Mouse (Mus musculus): Measurements from ENCODE around the gene Tas2r119. TPM values are rescaled to one million over a fixed set of nuclear protein-coding genes. Genes with fewer than 3 reads are reported as not detected.
A peak's percentile ranks its signal among the peaks of the same experiment; 100 is the strongest.

The Tas2r119 gene
- polyA plus RNA-seq (2014; fragmentation: Nextera tagmentation; extraction: Ambion mirVana): not detected in 2 replicates

GRCm38 (mm10) chr15:32176989-32177388, at the start of gene Tas2r119:
TSS of gene Tas2r119 (plus strand) at chr15:32177289.
- no peak within 1 kb of the TSS for H3K4me2 ChIP-seq
- no peaks in the 10 kb centered on the region for H3K9me3 ChIP-seq (ENCODE audit: control insufficient read depth, low read length)
- no peak within 1 kb of the TSS for H3K4me3 ChIP-seq (ENCODE audit: low read depth, low read length)
- no peak within 1 kb of the TSS for H3K9ac ChIP-seq (ENCODE audit: low read length)
- DNase-seq (ENCODE audit: low spot score, missing footprints) (no peak), ATAC-seq (ENCODE audit: low FRiP score) (no peak)
- no peaks in the 10 kb centered on the region for H3K27me3 ChIP-seq (ENCODE audit: control insufficient read depth, insufficient read depth, low read length)
- WGBS: 93% methylated on average over 4 of the region's 4 CpGs
- no peaks in the 10 kb centered on the region for H3K4me1 ChIP-seq (ENCODE audit: control insufficient read depth, insufficient read depth, low read length)
- H3K36me3 ChIP-seq (ENCODE audit: control insufficient read depth, insufficient read depth, low read length): no peaks in the 10 kb centered on the region
- no peak within 1 kb of the TSS for H3K27ac ChIP-seq (ENCODE audit: low read depth, low read length)

DNA sequence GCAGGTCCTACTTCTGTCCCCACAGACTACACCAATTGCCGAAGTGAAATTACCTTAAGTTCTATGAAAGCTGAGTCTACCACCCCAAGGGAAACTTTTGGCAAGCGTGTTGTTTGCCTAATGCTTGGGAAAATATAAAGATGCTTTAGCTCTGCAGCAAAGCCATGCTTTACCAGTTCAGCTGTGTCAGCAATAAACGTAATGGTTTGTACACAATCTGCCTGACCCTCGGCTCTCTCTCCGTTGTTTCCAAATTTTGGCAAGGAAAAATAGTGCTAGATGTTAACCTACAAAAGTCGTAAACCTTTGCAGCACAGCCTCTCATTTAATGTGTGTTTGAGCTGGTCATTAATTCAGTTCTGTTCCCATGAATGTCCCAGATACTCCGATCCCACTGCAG, 44.8 kb upstream of the Tas2r119 start:
- Histone ChIP-seq H3K27me3 (ENCODE audit: control insufficient read depth, insufficient read depth, low read length) (no peaks in the 10 kb centered on the region), H3K9ac (ENCODE audit: low read length) (no peak overlapping the region), H3K36me3 (ENCODE audit: control insufficient read depth, insufficient read depth, low read length) (no peaks in the 10 kb centered on the region), H3K9me3 (ENCODE audit: control insufficient read depth, low read length) (no peaks in the 10 kb centered on the region), H3K4me3 (ENCODE audit: low read depth, low read length) (no peak overlapping the region), H3K4me1 (ENCODE audit: control insufficient read depth, insufficient read depth, low read length) (no peaks in the 10 kb centered on the region), H3K4me2 (no peak overlapping the region), H3K27ac (ENCODE audit: low read depth, low read length) (no peak overlapping the region)
- 94% methylated on average over 7 of the region's 7 CpGs for WGBS
- DNase-seq (ENCODE audit: low spot score, missing footprints) (no peak), ATAC-seq (ENCODE audit: low FRiP score) (no peak)

DNA sequence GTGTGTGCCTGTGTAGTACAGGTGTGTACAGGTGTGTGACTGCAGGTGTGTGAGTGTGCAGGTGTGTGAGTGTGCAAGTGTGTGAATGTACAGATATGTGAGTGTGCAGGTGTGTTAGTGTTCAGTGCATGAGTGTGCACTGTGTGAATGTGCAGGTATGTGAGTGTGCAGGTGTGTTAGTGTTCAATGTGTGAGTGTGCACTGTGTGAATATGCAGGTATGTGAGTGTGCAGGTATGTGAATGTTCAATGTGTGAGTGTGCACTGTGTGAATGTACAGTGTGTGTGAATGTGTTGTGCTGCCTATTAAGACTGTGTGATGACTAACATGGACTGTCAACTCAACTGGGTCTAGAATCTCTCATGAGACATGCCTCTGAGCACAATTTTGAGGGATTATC, 35.4 kb upstream of the Tas2r119 start:
- H3K36me3 ChIP-seq (ENCODE audit: control insufficient read depth, insufficient read depth, low read length): no peaks in the 10 kb centered on the region
- 0 out of 2 replicates have a peak, but pooled peaks have one; percentile 4 for ATAC-seq (ENCODE audit: low FRiP score)

GRCm38 (mm10) chr15:32144269-32144668, 32.8 kb upstream of the Tas2r119 start:
- 65% methylated on average over 3 of the region's 3 CpGs for WGBS
- ATAC-seq (ENCODE audit: low FRiP score) (no peak), DNase-seq (ENCODE audit: low spot score, missing footprints) (no peak)

More for the DNA sequence above, 35.4 kb upstream of the Tas2r119 start:
- no peaks in the 10 kb centered on the region for H3K9me3 ChIP-seq (ENCODE audit: control insufficient read depth, low read length)
- no peaks in the 10 kb centered on the region for H3K27me3 ChIP-seq (ENCODE audit: control insufficient read depth, insufficient read depth, low read length)
- no peak overlapping the region for H3K4me3 ChIP-seq (ENCODE audit: low read depth, low read length)
- no peak for DNase-seq (ENCODE audit: low spot score, missing footprints)
- no peaks in the 10 kb centered on the region for H3K4me1 ChIP-seq (ENCODE audit: control insufficient read depth, insufficient read depth, low read length)
- no peak overlapping the region for H3K4me2 ChIP-seq
- H3K9ac ChIP-seq (ENCODE audit: low read length): no peak overlapping the region
- H3K27ac ChIP-seq (ENCODE audit: low read depth, low read length): no peak overlapping the region

GRCm38 (mm10) chr15:32153404-32153803, 23.7 kb upstream of the Tas2r119 start:
- Histone ChIP-seq H3K36me3 (ENCODE audit: control insufficient read depth, insufficient read depth, low read length) (no peaks in the 10 kb centered on the region), H3K27ac (ENCODE audit: low read depth, low read length) (no peak overlapping the region), H3K9ac (ENCODE audit: low read length) (no peak overlapping the region), H3K4me3 (ENCODE audit: low read depth, low read length) (no peak overlapping the region), H3K4me1 (ENCODE audit: control insufficient read depth, insufficient read depth, low read length) (peaks cover 2% of the 10 kb centered on the region; the same call in 1 of the 2 replicates), H3K4me2 (no peak overlapping the region), H3K9me3 (ENCODE audit: control insufficient read depth, low read length) (no peaks in the 10 kb centered on the region), H3K27me3 (ENCODE audit: control insufficient read depth, insufficient read depth, low read length) (no peaks in the 10 kb centered on the region)
- DNase-seq (ENCODE audit: low spot score, missing footprints) (no peak), ATAC-seq (ENCODE audit: low FRiP score) (no peak)
- 76% methylated on average over 2 of the region's 2 CpGs for WGBS

More at GRCm38 (mm10) chr15:32144269-32144668, 32.8 kb upstream of the Tas2r119 start:
- Histone ChIP-seq H3K4me1 (ENCODE audit: control insufficient read depth, insufficient read depth, low read length) (no peaks in the 10 kb centered on the region), H3K27ac (ENCODE audit: low read depth, low read length) (no peak overlapping the region), H3K27me3 (ENCODE audit: control insufficient read depth, insufficient read depth, low read length) (no peaks in the 10 kb centered on the region), H3K9me3 (ENCODE audit: control insufficient read depth, low read length) (no peaks in the 10 kb centered on the region), H3K4me2 (no peak overlapping the region), H3K4me3 (ENCODE audit: low read depth, low read length) (no peak overlapping the region), H3K9ac (ENCODE audit: low read length) (no peak overlapping the region), H3K36me3 (ENCODE audit: control insufficient read depth, insufficient read depth, low read length) (no peaks in the 10 kb centered on the region)

DNA sequence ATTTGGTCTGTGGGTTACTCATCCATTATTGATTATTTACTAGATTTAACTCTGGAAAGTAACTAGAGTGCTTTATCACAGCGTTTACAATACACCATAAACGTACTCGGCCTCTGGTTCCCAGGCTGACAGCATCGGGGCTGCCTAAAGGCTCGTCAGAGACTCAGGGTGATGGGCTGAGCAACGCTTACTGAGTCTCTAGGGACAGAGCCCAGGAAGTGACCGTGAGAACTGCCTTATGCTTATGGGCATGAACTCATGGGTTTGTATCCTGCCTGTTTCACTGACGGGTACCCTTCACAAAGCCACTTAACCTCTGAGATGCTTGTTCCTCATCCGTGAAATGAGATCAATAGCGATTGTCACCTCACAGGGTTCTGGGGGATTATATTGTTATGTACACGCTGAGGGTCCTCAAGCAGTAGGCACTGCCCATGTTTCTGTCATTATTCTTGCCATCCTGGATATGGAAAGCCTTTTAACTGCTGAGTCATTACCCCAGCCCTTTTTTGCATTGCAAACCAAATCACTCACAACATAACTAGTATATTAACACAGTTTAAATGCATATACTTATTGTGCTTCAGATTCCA, 23.1 kb upstream of the Tas2r119 start:
- ATAC-seq (ENCODE audit: low FRiP score) (no peak), DNase-seq (ENCODE audit: low spot score, missing footprints) (no peak)
- H3K4me2 ChIP-seq: no peak overlapping the region
- peaks cover 2% of the 10 kb centered on the region; the same call in 1 of the 2 replicates for H3K4me1 ChIP-seq (ENCODE audit: control insufficient read depth, insufficient read depth, low read length)
- H3K27ac ChIP-seq (ENCODE audit: low read depth, low read length): no peak overlapping the region
- no peaks in the 10 kb centered on the region for H3K36me3 ChIP-seq (ENCODE audit: control insufficient read depth, insufficient read depth, low read length)
- no peak overlapping the region for H3K9ac ChIP-seq (ENCODE audit: low read length)
- H3K27me3 ChIP-seq (ENCODE audit: control insufficient read depth, insufficient read depth, low read length): no peaks in the 10 kb centered on the region
- no peak overlapping the region for H3K4me3 ChIP-seq (ENCODE audit: low read depth, low read length)
- WGBS: 56% methylated on average over 11 of the region's 11 CpGs
- no peaks in the 10 kb centered on the region for H3K9me3 ChIP-seq (ENCODE audit: control insufficient read depth, low read length)

DNA sequence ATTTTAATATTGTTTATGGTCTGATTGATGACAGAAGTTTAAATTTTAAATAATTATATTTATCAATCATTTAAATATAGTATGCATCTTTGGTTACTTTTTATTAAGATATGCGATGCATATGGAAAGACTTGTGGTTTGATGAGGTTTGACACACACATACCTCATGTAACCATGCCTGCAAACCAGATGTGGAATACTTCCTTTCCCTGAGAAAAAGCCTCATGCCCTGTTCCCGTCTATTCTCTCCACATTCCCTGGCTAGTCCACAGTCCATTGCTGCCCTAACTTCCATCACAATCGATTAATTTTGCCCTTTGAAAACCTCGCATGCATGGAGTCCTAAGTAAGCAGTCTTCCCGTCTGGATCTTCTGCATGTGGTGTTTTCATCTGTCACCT, 21.0 kb upstream of the Tas2r119 start:
- WGBS: 76% methylated on average over 5 of the region's 5 CpGs

GRCm38 (mm10) chr15:32160281-32160680, 16.8 kb upstream of the Tas2r119 start:
- no peak overlapping the region for H3K4me3 ChIP-seq (ENCODE audit: low read depth, low read length)
- no peak for ATAC-seq (ENCODE audit: low FRiP score)
- no peak overlapping the region for H3K4me2 ChIP-seq
- H3K9ac ChIP-seq (ENCODE audit: low read length): no peak overlapping the region
- H3K9me3 ChIP-seq (ENCODE audit: control insufficient read depth, low read length): no peaks in the 10 kb centered on the region
- no peaks in the 10 kb centered on the region for H3K27me3 ChIP-seq (ENCODE audit: control insufficient read depth, insufficient read depth, low read length)
- no peak for DNase-seq (ENCODE audit: low spot score, missing footprints)
- H3K27ac ChIP-seq (ENCODE audit: low read depth, low read length): no peak overlapping the region
- no peaks in the 10 kb centered on the region for H3K4me1 ChIP-seq (ENCODE audit: control insufficient read depth, insufficient read depth, low read length)
- no peaks in the 10 kb centered on the region for H3K36me3 ChIP-seq (ENCODE audit: control insufficient read depth, insufficient read depth, low read length)

More for the DNA sequence above, 21.0 kb upstream of the Tas2r119 start:
- no peaks in the 10 kb centered on the region for H3K9me3 ChIP-seq (ENCODE audit: control insufficient read depth, low read length)
- no peak overlapping the region for H3K9ac ChIP-seq (ENCODE audit: low read length)
- H3K27me3 ChIP-seq (ENCODE audit: control insufficient read depth, insufficient read depth, low read length): no peaks in the 10 kb centered on the region
- H3K27ac ChIP-seq (ENCODE audit: low read depth, low read length): no peak overlapping the region
- H3K36me3 ChIP-seq (ENCODE audit: control insufficient read depth, insufficient read depth, low read length): no peaks in the 10 kb centered on the region
- H3K4me3 ChIP-seq (ENCODE audit: low read depth, low read length): no peak overlapping the region
- peaks cover 2% of the 10 kb centered on the region; the same call in 1 of the 2 replicates for H3K4me1 ChIP-seq (ENCODE audit: control insufficient read depth, insufficient read depth, low read length)
- DNase-seq (ENCODE audit: low spot score, missing footprints) (no peak), ATAC-seq (ENCODE audit: low FRiP score) (no peak)
- no peak overlapping the region for H3K4me2 ChIP-seq

GRCm38 (mm10) chr15:32171764-32172163, 5.3 kb upstream of the Tas2r119 start:
- H3K27ac ChIP-seq (ENCODE audit: low read depth, low read length): no peak overlapping the region
- H3K36me3 ChIP-seq (ENCODE audit: control insufficient read depth, insufficient read depth, low read length): no peaks in the 10 kb centered on the region
- no peak overlapping the region for H3K9ac ChIP-seq (ENCODE audit: low read length)
- H3K9me3 ChIP-seq (ENCODE audit: control insufficient read depth, low read length): no peaks in the 10 kb centered on the region
- ATAC-seq (ENCODE audit: low FRiP score): no peak
- no peak overlapping the region for H3K4me3 ChIP-seq (ENCODE audit: low read depth, low read length)
- H3K4me2 ChIP-seq: no peak overlapping the region
- 41% methylated on average over 6 of the region's 6 CpGs for WGBS
- DNase-seq (ENCODE audit: low spot score, missing footprints): no peak
- no peaks in the 10 kb centered on the region for H3K4me1 ChIP-seq (ENCODE audit: control insufficient read depth, insufficient read depth, low read length)
- no peaks in the 10 kb centered on the region for H3K27me3 ChIP-seq (ENCODE audit: control insufficient read depth, insufficient read depth, low read length)
